Mouse (Mus musculus): ENCODE results near the gene Myo18b. TPM values are rescaled to one million over a fixed set of nuclear protein-coding genes. Genes with fewer than 3 reads are reported as not detected.

Myo18b gene
- polyA plus RNA-seq, 1 experiment from 2014 or later: 0.89 TPM

GRCm38 (mm10) chr5:112693286-112693849, 202.8 kb downstream of the Myo18b start:
- Histone ChIP-seq H3K27ac (no peak overlapping the region), H3K4me2 (no peak overlapping the region), H3K27me3 (no peaks in the 10 kb centered on the region), H3K4me3 (no peak overlapping the region), H3K9ac (no peak overlapping the region), H3K36me3 (no peaks in the 10 kb centered on the region), H3K4me1 (peaks cover 8% of the 10 kb centered on the region), H3K9me3 (no peaks in the 10 kb centered on the region)
- ATAC-seq (ENCODE audit: insufficient number of reproducible peaks, insufficient read depth, low FRiP score, low TSS enrichment, low read depth): no peak
- 77% methylated on average over 18 of the region's 18 CpGs for WGBS

- Histone ChIP-seq H3K36me3 (no peaks in the 10 kb centered on the region), H3K9me3 (no peaks in the 10 kb centered on the region), H3K4me3 (no peak overlapping the region), H3K4me2 (no peak overlapping the region), H3K27me3 (no peaks in the 10 kb centered on the region), H3K9ac (no peak overlapping the region), H3K27ac (no peak overlapping the region), H3K4me1 (no peaks in the 10 kb centered on the region)
- no peak for ATAC-seq (ENCODE audit: insufficient number of reproducible peaks, insufficient read depth, low FRiP score, low TSS enrichment, low read depth)
- 63% methylated on average over 4 of the region's 4 CpGs for WGBS
Observed at GRCm38 (mm10) chr5:112687100-112687818, 208.9 kb downstream of the Myo18b start.

DNA sequence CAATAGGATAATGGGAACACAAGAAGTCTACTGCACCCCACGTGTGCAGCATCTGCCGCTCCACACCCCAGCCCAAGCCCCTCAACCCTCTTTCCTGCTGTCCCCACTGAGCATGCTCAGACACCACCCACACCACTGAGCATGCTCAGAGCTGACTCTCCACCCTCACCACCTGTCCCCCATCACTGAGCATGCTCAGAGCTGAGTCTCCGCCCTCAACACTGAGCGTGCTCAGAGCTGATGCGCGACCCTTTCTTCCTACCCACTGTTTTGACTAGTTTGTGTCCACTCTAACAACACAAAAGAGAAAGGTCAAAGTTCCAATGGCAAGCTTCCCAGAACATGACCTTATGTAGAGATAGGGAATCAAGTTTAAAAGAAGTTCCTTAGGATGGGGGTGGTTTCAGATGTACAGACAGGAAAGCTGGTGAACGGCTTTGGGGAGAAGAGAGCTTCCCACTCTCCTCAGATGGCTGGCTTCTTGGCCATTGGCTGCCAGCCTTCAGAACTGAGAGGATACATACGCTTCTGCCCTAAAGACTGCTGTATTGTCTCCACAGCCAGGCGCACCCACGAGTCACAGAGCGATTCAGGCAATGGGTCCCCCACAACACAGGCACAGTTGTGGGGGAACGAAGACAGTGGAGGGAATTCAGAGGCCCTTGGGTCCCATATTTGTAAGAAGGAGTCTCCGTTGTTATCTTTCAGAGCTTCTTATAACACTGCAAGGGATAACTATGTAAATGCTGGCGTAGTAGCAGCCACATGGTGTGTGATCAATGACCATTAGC, 209.7 kb downstream of the Myo18b start:
- H3K27me3 ChIP-seq: no peaks in the 10 kb centered on the region
- H3K36me3 ChIP-seq: no peaks in the 10 kb centered on the region
- 75% methylated on average over 14 of the region's 14 CpGs for WGBS

DNA sequence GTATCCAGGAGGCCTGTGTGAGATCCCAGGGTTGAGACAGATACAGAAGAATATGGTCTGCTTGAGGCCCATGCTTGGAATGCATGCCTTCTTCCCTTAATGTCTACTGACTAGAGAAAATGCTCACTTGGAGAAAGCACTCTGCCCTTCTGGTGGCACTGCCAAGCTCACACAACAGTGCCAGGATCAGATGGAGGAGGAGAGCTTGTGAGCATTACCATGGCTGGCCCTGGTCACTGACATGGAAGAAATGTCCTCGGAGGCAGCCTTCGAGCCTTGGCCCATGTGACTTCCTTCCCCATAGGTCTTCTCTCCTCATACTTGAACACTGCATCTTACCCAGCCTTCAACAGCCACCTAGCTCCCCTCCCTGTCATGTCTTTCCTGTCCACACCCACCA, 216.9 kb downstream of the Myo18b start:
- WGBS: 85% methylated on average over 2 of the region's 2 CpGs
- H3K4me3 ChIP-seq: no peak overlapping the region
- no peak overlapping the region for H3K9ac ChIP-seq
- no peak for ATAC-seq (ENCODE audit: insufficient number of reproducible peaks, insufficient read depth, low FRiP score, low TSS enrichment, low read depth)
- H3K27me3 ChIP-seq: no peaks in the 10 kb centered on the region
- no peak overlapping the region for H3K4me2 ChIP-seq
- no peaks in the 10 kb centered on the region for H3K4me1 ChIP-seq
- no peak overlapping the region for H3K27ac ChIP-seq
- H3K36me3 ChIP-seq: no peaks in the 10 kb centered on the region
- H3K9me3 ChIP-seq: no peaks in the 10 kb centered on the region

More for the DNA sequence above, 209.7 kb downstream of the Myo18b start:
- Histone ChIP-seq H3K9ac (no peak overlapping the region), H3K27ac (no peak overlapping the region), H3K4me2 (no peak overlapping the region), H3K4me1 (no peaks in the 10 kb centered on the region), H3K4me3 (no peak overlapping the region), H3K9me3 (no peaks in the 10 kb centered on the region)
- ATAC-seq (ENCODE audit: insufficient number of reproducible peaks, insufficient read depth, low FRiP score, low TSS enrichment, low read depth): no peak

DNA sequence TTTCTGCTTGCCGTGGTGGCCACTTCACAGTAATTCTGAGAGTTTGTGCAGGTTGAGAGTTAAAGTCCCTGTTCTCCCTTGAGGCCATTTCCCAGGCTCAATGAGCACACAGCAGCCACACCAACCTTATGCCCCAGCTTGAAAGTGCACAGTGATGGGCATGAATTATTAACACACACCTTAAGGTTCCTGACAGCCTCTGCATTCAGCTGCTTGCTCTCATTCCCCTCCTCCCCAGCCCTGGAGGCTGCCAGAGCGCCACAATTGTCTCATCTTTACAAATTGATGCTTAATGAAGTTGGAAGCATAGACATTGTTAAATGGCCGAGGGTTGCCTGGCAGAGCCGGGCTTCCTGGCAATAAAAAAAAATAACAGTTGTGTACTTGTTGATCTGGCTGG, 218.0 kb downstream of the Myo18b start:
- Histone ChIP-seq H3K4me1 (no peaks in the 10 kb centered on the region), H3K4me2 (no peak overlapping the region), H3K27ac (no peak overlapping the region), H3K4me3 (no peak overlapping the region), H3K9ac (no peak overlapping the region), H3K27me3 (no peaks in the 10 kb centered on the region), H3K36me3 (no peaks in the 10 kb centered on the region), H3K9me3 (no peaks in the 10 kb centered on the region)
- no peak for ATAC-seq (ENCODE audit: insufficient number of reproducible peaks, insufficient read depth, low FRiP score, low TSS enrichment, low read depth)
- WGBS: 65% methylated on average over 4 of the region's 4 CpGs

GRCm38 (mm10) chr5:112674806-112675205, 221.4 kb downstream of the Myo18b start:
- 84% methylated on average over 5 of the region's 5 CpGs for WGBS
- Histone ChIP-seq H3K9me3 (no peaks in the 10 kb centered on the region), H3K36me3 (no peaks in the 10 kb centered on the region), H3K4me1 (no peaks in the 10 kb centered on the region), H3K4me3 (no peak overlapping the region), H3K4me2 (no peak overlapping the region), H3K27ac (no peak overlapping the region), H3K9ac (no peak overlapping the region), H3K27me3 (no peaks in the 10 kb centered on the region)
- ATAC-seq (ENCODE audit: insufficient number of reproducible peaks, insufficient read depth, low FRiP score, low TSS enrichment, low read depth): no peak

- Histone ChIP-seq H3K36me3 (no peaks in the 10 kb centered on the region), H3K9me3 (no peaks in the 10 kb centered on the region), H3K9ac (no peak overlapping the region), H3K4me2 (no peak overlapping the region), H3K27me3 (no peaks in the 10 kb centered on the region), H3K4me1 (peaks cover 1% of the 10 kb centered on the region; the same call in 1 of the 2 replicates), H3K27ac (no peak overlapping the region), H3K4me3 (no peak overlapping the region)
- WGBS: 59% methylated on average over 7 of the region's 7 CpGs
- ATAC-seq (ENCODE audit: insufficient number of reproducible peaks, insufficient read depth, low FRiP score, low TSS enrichment, low read depth): no peak
Observed at GRCm38 (mm10) chr5:112672457-112672856, 223.7 kb downstream of the Myo18b start.

DNA sequence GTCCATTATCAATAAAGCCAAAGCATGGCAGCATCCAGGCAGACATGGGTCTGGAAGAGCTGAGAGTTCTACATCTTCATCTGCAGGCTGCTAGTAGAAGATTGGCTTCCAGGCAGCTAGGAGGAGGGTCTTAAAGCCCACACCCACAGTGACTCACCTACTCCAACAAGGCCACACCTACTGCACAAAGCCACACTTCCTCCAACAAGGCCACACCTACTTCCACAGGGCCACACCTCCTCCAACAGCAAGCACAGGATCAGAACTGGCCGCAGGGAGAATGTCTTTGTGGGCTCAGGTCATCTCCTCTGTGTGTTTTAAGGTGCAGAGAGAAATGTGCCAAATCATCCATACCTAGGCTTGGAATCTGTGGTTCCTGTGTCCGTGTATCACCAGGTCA, 224.2 kb downstream of the Myo18b start:
- H3K9me3 ChIP-seq: no peaks in the 10 kb centered on the region
- H3K36me3 ChIP-seq: no peaks in the 10 kb centered on the region
- H3K4me2 ChIP-seq: no peak overlapping the region
- H3K27me3 ChIP-seq: no peaks in the 10 kb centered on the region
- peaks cover 6% of the 10 kb centered on the region for H3K4me1 ChIP-seq
- H3K9ac ChIP-seq: no peak overlapping the region
- no peak overlapping the region for H3K4me3 ChIP-seq
- no peak overlapping the region for H3K27ac ChIP-seq
- 49% methylated on average over 2 of the region's 2 CpGs for WGBS
- no peak for ATAC-seq (ENCODE audit: insufficient number of reproducible peaks, insufficient read depth, low FRiP score, low TSS enrichment, low read depth)

GRCm38 (mm10) chr5:112667153-112667552, 229.0 kb downstream of the Myo18b start:
- Histone ChIP-seq H3K4me3 (no peak overlapping the region), H3K9ac (no peak overlapping the region), H3K4me2 (no peak overlapping the region), H3K27me3 (no peaks in the 10 kb centered on the region), H3K9me3 (0 out of 2 replicates have a peak, but pooled peaks cover 3% of the 10 kb centered on the region), H3K4me1 (peaks cover 24% of the 10 kb centered on the region), H3K27ac (no peak overlapping the region), H3K36me3 (no peaks in the 10 kb centered on the region)
- ATAC-seq (ENCODE audit: insufficient number of reproducible peaks, insufficient read depth, low FRiP score, low TSS enrichment, low read depth): no peak
- WGBS: 65% methylated on average over 8 of the region's 8 CpGs

DNA sequence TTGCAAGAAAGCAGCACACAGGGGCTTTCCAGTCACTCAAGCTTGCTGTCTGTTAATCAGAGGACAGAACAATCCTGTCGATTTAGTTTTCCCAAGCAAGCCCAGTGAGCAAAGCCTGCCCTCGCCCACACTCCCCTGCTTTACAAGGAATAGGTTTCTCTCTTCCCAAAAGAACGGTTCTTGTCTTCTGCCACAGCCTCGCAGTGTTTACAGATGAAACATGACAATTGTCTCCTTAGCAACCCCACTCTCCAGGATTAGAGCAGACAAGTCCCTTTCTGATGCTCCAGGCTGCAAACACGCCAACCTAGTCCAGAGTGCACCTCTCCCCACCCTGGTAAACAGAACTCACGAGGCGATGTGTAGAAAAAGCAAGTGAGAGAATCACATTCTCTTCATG, 230.5 kb downstream of the Myo18b start:
- H3K4me2 ChIP-seq: no peak overlapping the region
- H3K27ac ChIP-seq: no peak overlapping the region
- H3K36me3 ChIP-seq: no peaks in the 10 kb centered on the region
- no peaks in the 10 kb centered on the region for H3K27me3 ChIP-seq
- H3K4me1 ChIP-seq: peaks cover 27% of the 10 kb centered on the region
- ATAC-seq (ENCODE audit: insufficient number of reproducible peaks, insufficient read depth, low FRiP score, low TSS enrichment, low read depth): no peak
- 0 out of 2 replicates have a peak, but pooled peaks cover 3% of the 10 kb centered on the region for H3K9me3 ChIP-seq
- 45% methylated on average over 7 of the region's 7 CpGs for WGBS
- no peak overlapping the region for H3K9ac ChIP-seq
- no peak overlapping the region for H3K4me3 ChIP-seq

DNA sequence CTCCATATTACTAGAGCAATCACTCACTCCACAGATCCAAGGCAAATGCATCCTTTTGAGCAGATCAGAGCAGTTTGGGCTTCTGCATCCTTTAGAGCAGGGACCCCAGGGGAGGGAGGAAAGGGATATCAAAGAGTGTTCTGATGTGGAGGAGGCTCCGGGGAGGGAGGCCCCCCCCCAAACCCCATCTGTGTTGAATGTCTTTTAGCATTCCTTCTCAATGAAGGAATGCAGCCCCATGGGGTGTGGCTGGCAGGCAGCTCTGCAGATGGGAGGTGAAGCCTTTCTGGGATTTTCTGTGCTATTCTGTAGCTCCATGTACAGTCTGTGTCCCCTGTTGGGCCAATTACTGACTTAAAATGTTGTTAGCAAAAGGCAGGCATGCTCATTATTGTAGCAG, 232.5 kb downstream of the Myo18b start:
- Histone ChIP-seq H3K9ac (no peak overlapping the region), H3K27me3 (no peaks in the 10 kb centered on the region), H3K4me1 (peaks cover 30% of the 10 kb centered on the region), H3K27ac (peak overlapping the region; percentile 78), H3K4me3 (no peak overlapping the region), H3K4me2 (no peak overlapping the region), H3K9me3 (0 out of 2 replicates have a peak, but pooled peaks cover 3% of the 10 kb centered on the region), H3K36me3 (no peaks in the 10 kb centered on the region)
- 0 out of 2 replicates have a peak, but pooled peaks have one; percentile 35 for ATAC-seq (ENCODE audit: insufficient number of reproducible peaks, insufficient read depth, low FRiP score, low TSS enrichment, low read depth)
- WGBS: 0% methylated on average over 1 of the region's 1 CpGs

Data from embryonic facial prominence, embryonic 13.5 days (tissue).